Mouse (Mus musculus) ES-Bruce4 (cell line): Measurements from ENCODE around the gene Pdia3. TPM values are rescaled to one million over a fixed set of nuclear protein-coding genes. Genes with fewer than 3 reads are reported as not detected.
A peak's percentile ranks its signal among the peaks of the same experiment; 100 is the strongest.

ENCODE experiments used
- H3K27ac ChIP-seq: 2 replicates; pipeline ENCODE4 v1.5.1; 2012; ENCODE audit warnings: low read length, inconsistent platforms; ENCODE audit not compliant: insufficient read depth
- H3K27me3 ChIP-seq: 2 replicates; pipeline ENCODE4 v1.6.1; 2012; ENCODE audit warnings: mild to moderate bottlenecking, low read length, inconsistent platforms; ENCODE audit not compliant: control insufficient read depth, poor library complexity, insufficient read depth, severe bottlenecking
- H3K36me3 ChIP-seq: 2 replicates; pipeline ENCODE4 v1.6.1; 2012; ENCODE audit warnings: inconsistent platforms, mild to moderate bottlenecking, low read length, moderate library complexity; ENCODE audit not compliant: control insufficient read depth, poor library complexity, insufficient read depth, severe bottlenecking
- H3K4me1 ChIP-seq: one replicate; pipeline ENCODE4 v1.8.1; 2011; ENCODE audit warnings: low read length; ENCODE audit not compliant: control insufficient read depth, insufficient read depth
- H3K4me3 ChIP-seq: 2 replicates; pipeline ENCODE4 v1.5.1; 2011; ENCODE audit warnings: low read depth, mild to moderate bottlenecking, low read length
- H3K9ac ChIP-seq: 2 replicates; pipeline ENCODE4 v1.6.1; 2012; ENCODE audit warnings: low read depth, mild to moderate bottlenecking, inconsistent platforms; ENCODE audit not compliant: poor library complexity, severe bottlenecking
- H3K9me3 ChIP-seq: replicated peaks from 2 replicates; pipeline ENCODE4 v1.6.1; 2012; ENCODE audit warnings: mild to moderate bottlenecking, low read length, inconsistent platforms; ENCODE audit not compliant: control insufficient read depth, poor library complexity, insufficient read depth, severe bottlenecking
- CTCF ChIP-seq: IDR thresholded peaks from one replicate; pipeline ENCODE4 v1.8.1; 2011; ENCODE audit warnings: low read depth, low read length
- EP300 ChIP-seq: IDR thresholded peaks from 2 replicates; pipeline ENCODE4 v1.6.1; 2011; ENCODE audit warnings: low read depth, low read length; ENCODE audit not compliant: insufficient read depth
- POLR2A ChIP-seq: IDR thresholded peaks from one replicate; pipeline ENCODE4 v1.8.1; 2011; ENCODE audit warnings: low read length; ENCODE audit not compliant: insufficient read depth
- polyA plus RNA-seq: library from polyadenylated mRNA; stranded (reverse); fragments of >200 nt; gene quantifications from 2 replicates; pipeline ENCODE4 v1.2.4, GENCODE M21; 2011; ENCODE audit warnings: low read depth; ENCODE audit not compliant: missing spikeins, insufficient read depth, insufficient read length

Pdia3 gene
- polyA plus RNA-seq, 1 experiment: 515 TPM

DNA sequence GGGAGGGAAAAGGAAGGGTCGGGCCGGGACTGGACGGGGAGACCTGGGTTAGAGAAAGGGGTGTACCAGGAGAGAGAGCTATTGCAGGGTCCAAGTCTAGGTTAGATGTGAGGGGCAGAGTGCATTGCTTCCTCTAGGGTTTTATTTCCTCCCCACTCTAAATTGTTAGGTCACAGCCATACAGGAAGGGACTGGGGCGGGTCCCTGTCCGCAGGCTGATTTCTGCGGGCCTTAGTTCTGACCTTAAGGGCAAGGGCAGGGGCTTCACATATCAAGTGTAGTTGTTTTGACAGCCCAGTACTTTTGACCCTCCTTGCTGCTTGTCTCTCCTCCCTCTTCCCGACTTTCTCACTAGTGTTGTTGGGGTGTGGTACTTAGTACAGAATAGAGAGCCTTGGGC is 36.5 kb downstream of the Pdia3 start:
- no peaks in the 10 kb centered on the region for H3K27me3 ChIP-seq
- H3K27ac ChIP-seq: no peak overlapping the region
- peak overlapping the region; percentile 87 for H3K9ac ChIP-seq
- H3K4me1 ChIP-seq: peaks cover 2% of the 10 kb centered on the region
- TF ChIP-seq CTCF (no peak), EP300 (no peak), POLR2A (no peak)
- H3K4me3 ChIP-seq: peak overlapping the region; percentile 74
- no peaks in the 10 kb centered on the region for H3K9me3 ChIP-seq
- peaks cover 20% of the 10 kb centered on the region for H3K36me3 ChIP-seq

DNA sequence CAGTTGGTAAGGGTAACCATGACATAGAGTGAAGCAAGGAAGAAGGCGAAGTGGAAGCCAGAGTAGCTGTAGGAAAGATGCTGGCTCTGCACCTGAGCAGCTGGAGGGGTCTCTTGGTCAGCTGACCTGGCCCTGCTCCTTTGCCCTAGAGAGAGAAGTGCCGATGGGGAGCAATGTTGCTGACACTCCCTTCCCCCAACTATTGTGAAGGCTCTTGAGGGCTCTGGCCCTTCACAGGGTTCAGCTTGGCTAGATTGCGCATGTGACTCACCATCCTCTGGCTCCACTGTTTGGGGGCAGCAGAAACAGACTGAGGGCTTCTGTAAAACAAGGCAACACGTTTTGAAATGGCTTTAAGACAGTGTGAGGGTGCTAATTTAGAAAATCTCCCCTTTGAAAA is 38.8 kb downstream of the Pdia3 start:
- Histone ChIP-seq H3K4me3 (no peak overlapping the region), H3K9ac (no peak overlapping the region), H3K27me3 (no peaks in the 10 kb centered on the region), H3K36me3 (peaks cover 22% of the 10 kb centered on the region), H3K9me3 (no peaks in the 10 kb centered on the region), H3K4me1 (peaks cover 2% of the 10 kb centered on the region), H3K27ac (no peak overlapping the region)
- TF ChIP-seq CTCF (no peak), EP300 (no peak), POLR2A (no peak)

DNA sequence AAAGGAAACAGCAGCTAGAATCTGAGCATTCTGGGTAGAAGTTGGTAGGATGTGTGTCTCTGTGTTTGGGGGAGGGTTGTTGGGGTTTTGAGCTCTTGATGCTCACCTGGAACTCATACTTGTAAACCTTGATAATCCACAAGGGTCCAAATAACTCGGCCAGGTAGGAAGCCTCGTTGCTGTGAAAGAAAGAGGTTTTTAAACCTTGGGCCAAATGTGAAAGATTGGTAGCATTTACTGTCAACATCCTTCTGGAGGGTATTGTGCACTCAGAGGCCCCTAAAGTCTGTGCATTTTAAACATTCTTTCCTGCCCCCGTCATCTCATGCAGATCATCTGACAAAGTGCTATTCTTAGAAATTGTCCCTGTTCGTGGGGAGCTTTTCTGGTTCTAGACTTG is 39.4 kb downstream of the Pdia3 start, which contains the start of gene Hypk:
Hypk (plus strand) TSS at position 301 of the 400 bp plus-strand sequence.
- H3K9me3 ChIP-seq: no peaks in the 10 kb centered on the region
- no peak within 1 kb of the TSS for H3K27ac ChIP-seq
- H3K4me3 ChIP-seq: no peak within 1 kb of the TSS
- H3K36me3 ChIP-seq: peaks cover 22% of the 10 kb centered on the region
- no peaks in the 10 kb centered on the region for H3K27me3 ChIP-seq
- no peak within 1 kb of the TSS for H3K9ac ChIP-seq
- TF ChIP-seq EP300: no peak
- no peak for TF ChIP-seq POLR2A
- no peak for TF ChIP-seq CTCF
- peaks cover 2% of the 10 kb centered on the region for H3K4me1 ChIP-seq

DNA sequence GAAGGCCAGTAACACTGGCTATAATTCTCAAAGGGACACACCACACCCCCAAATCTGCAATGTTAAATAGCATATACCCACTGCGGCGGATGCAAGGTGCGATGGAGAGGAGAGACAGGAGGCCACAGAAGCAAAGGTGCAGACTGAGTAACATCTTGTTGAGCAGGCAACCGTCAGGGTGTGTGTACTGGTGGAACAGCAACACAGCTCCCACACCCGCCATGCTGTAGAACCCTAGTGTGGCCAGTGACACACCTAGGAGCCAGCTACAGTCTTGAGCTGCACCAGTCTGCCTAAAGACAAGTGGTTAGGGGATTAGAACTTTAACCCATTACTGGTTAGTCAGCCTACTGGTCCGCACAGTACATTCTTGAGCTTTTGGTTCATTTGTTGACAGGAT is 40.3 kb downstream of the Pdia3 start:
- Histone ChIP-seq H3K9ac (no peak overlapping the region), H3K27ac (no peak overlapping the region), H3K4me3 (no peak overlapping the region), H3K36me3 (peaks cover 30% of the 10 kb centered on the region), H3K27me3 (no peaks in the 10 kb centered on the region), H3K4me1 (peaks cover 2% of the 10 kb centered on the region), H3K9me3 (no peaks in the 10 kb centered on the region)
- TF ChIP-seq EP300 (no peak), POLR2A (no peak), CTCF (no peak)

DNA sequence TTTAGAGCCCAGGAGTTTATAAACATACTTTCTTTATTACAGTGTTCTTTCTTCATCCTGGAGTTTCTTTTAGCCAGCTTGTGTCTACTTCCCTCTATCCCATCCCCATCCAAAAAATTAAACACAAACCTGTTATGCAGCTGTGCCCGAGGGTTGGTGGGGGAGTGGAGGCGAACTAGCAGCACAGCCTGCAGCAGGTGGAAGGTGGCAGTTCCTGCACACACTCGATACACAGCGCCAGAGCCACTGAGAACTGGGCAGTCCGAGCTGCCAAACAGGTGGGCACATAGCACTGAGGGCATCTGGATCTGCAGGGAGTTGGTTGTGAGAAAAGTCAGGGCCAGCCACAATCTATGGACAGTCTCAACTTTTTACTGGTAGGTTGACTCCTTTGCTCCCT is 42.0 kb downstream of the Pdia3 start:
- H3K9me3 ChIP-seq: no peaks in the 10 kb centered on the region
- H3K9ac ChIP-seq: no peak overlapping the region
- TF ChIP-seq EP300: no peak
- no peak for TF ChIP-seq POLR2A
- no peak for TF ChIP-seq CTCF
- no peak overlapping the region for H3K4me3 ChIP-seq
- H3K27me3 ChIP-seq: no peaks in the 10 kb centered on the region
- H3K27ac ChIP-seq: no peak overlapping the region
- H3K36me3 ChIP-seq: peaks cover 31% of the 10 kb centered on the region
- peaks cover 2% of the 10 kb centered on the region for H3K4me1 ChIP-seq

DNA sequence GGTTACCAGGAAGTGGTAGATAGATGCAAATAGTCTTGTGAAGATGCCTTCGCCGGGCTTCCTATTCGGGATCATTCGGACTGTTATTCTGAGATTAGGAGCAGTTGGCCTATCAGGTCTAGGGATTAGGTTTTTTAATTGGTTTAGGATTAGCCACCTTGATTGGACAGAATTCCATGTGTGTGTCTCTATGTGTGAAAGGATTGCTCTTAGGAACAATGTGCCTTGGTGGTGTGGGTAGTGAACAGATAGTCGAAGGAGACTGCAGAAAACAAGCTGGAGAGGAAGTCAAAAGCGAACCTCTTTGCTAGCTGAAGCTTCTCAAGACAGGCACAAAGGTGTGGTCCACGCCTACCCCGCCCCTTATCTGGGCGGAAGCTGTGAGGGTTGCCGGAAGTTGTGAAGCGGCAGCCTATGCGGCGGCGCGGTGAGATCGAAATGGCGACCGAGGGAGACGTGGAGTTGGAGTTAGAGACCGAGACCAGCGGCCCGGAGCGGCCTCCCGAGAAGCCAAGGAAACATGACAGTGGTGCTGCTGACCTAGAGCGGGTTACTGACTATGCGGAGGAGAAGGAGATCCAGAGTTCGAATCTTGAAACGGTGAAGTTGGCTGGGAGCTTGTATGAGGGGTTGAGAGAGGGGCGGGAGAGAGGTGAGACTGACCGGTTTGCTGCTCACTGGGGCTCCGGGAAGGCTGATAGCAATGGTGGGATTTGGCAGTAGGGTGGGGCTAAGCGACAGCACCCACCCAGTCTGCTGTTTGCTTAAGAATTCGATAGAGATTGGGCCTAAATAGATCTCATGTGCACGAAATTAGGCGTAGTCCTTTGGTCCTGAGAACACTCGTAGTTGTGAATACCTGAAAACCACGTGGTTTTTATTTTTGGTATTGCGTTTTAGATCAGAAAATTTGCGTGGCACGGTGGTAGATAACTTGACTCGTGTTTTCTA is 43.4 kb downstream of the Pdia3 start, which contains the start of gene Serinc4:
Serinc4 (minus strand) TSS at position 90 of the 951 bp plus-strand sequence.
- peaks cover 2% of the 10 kb centered on the region for H3K4me1 ChIP-seq
- peaks cover 26% of the 10 kb centered on the region for H3K36me3 ChIP-seq
- TF ChIP-seq CTCF (no peak), POLR2A (peak; percentile 58), EP300 (no peak)
- H3K4me3 ChIP-seq: peak within 1 kb of the TSS; percentile 90
- H3K9ac ChIP-seq: peak within 1 kb of the TSS; percentile 72
- H3K9me3 ChIP-seq: no peaks in the 10 kb centered on the region
- H3K27ac ChIP-seq: peak within 1 kb of the TSS; percentile 44
- H3K27me3 ChIP-seq: no peaks in the 10 kb centered on the region
